Mouse (Mus musculus) CH12.LX (cell line): ENCODE data around the gene Hist1h2bc. TPM values are rescaled to one million over a fixed set of nuclear protein-coding genes. Genes with fewer than 3 reads are reported as not detected.
"Not testable (repeated sequence)": the region's sequence is repeated elsewhere in the genome, so short reads cannot be mapped to it uniquely, and the experiment has no call there.

ENCODE experiments used
- DNase-seq: peaks from one replicate; pipeline ENCODE4 v3.0.0-alpha.2; 2013; ENCODE audit errors: extremely low read depth
- H3K27ac ChIP-seq: 2 replicates; pipeline ENCODE4 v1.5.1; 2012; ENCODE audit warnings: low read depth, mild to moderate bottlenecking, control low read depth, moderate library complexity; ENCODE audit not compliant: insufficient read depth
- H3K27me3 ChIP-seq: replicated peaks from 2 replicates; pipeline ENCODE3; 2012; ENCODE audit warnings: inconsistent platforms
- H3K36me3 ChIP-seq, 2 experiments: replicated peaks in 1 of 2; 2 replicates each; pipeline versions ENCODE3 to v1.6.1; 2012; ENCODE audit warnings: inconsistent platforms in 1 of 2, low read length in 1 of 2, mild to moderate bottlenecking in 1 of 2, mixed read lengths in 1 of 2, moderate library complexity in 1 of 2; ENCODE audit not compliant: control insufficient read depth in 1 of 2, insufficient read depth in 1 of 2
- H3K4me1 ChIP-seq, 2 experiments: 2 replicates each; pipeline ENCODE4 v1.6.1; 2012; ENCODE audit warnings: inconsistent platforms in 1 of 2, moderate library complexity in 1 of 2; ENCODE audit not compliant: insufficient read depth in 2 of 2, control insufficient read depth in 1 of 2
- H3K4me2 ChIP-seq: 2 replicates; pipeline ENCODE4 v1.6.1; 2012; ENCODE audit warnings: low read depth, mild to moderate bottlenecking, control low read depth; ENCODE audit not compliant: poor library complexity, insufficient read depth, severe bottlenecking
- H3K4me3 ChIP-seq, 3 experiments: fragments of 150-350 bp in 1 of 3; sonication (generic) in 1 of 3; replicated peaks in 1 of 3; 2 replicates each; pipeline versions ENCODE3 to v1.5.1; 2011 to 2012; ENCODE audit warnings: low read depth in 2 of 3, low read length in 2 of 3, mild to moderate bottlenecking in 2 of 3, moderate library complexity in 2 of 3, control low read depth in 1 of 3, improper control_type of control experiment in 1 of 3, inconsistent platforms in 1 of 3, mixed read lengths in 1 of 3; ENCODE audit not compliant: poor library complexity in 1 of 3
- H3K79me2 ChIP-seq: replicated peaks from 2 replicates; pipeline ENCODE4 v1.6.1; 2012; ENCODE audit warnings: mild to moderate bottlenecking, moderate library complexity; ENCODE audit not compliant: control insufficient read depth, poor library complexity, insufficient read depth, severe bottlenecking; ENCODE audit errors: extremely low read depth
- H3K9ac ChIP-seq: 2 replicates; pipeline ENCODE4 v1.6.1; 2012; ENCODE audit warnings: low read depth, mild to moderate bottlenecking, control low read depth, moderate library complexity; ENCODE audit not compliant: insufficient read depth
- H3K9me3 ChIP-seq: replicated peaks from 2 replicates; pipeline ENCODE3; 2012; ENCODE audit warnings: low read length, inconsistent platforms, mixed read lengths
- BHLHE40 ChIP-seq: IDR thresholded peaks from 2 replicates; pipeline ENCODE4 v1.6.1; 2011; ENCODE audit warnings: mild to moderate bottlenecking, low read depth, low read length, improper control_type of control experiment
- CHD2 ChIP-seq: IDR thresholded peaks from 2 replicates; pipeline ENCODE4 v1.6.1; 2011; ENCODE audit warnings: low read length, improper control_type of control experiment
- E2F4 ChIP-seq: IDR thresholded peaks from 2 replicates; pipeline ENCODE4 v1.6.1; 2011; ENCODE audit warnings: low read depth, low read length, improper control_type of control experiment; ENCODE audit not compliant: insufficient replicate concordance
- HCFC1 ChIP-seq: IDR thresholded peaks from 2 replicates; pipeline ENCODE4 v1.6.1; 2012; ENCODE audit warnings: low read depth, mild to moderate bottlenecking, inconsistent platforms, low read length, improper control_type of control experiment
- IRF4 ChIP-seq: IDR thresholded peaks from 2 replicates; pipeline ENCODE4 v1.6.1; 2014; ENCODE audit warnings: low read depth, mild to moderate bottlenecking, inconsistent platforms, low read length, improper control_type of control experiment
- JUN ChIP-seq: IDR thresholded peaks from 2 replicates; pipeline ENCODE4 v1.6.1; 2011; ENCODE audit warnings: low read depth, mild to moderate bottlenecking, low read length, improper control_type of control experiment, moderate library complexity; ENCODE audit not compliant: insufficient read depth
- JUND ChIP-seq: conservative IDR thresholded peaks from 2 replicates; pipeline ENCODE4 v1.6.1; 2011; ENCODE audit warnings: low read depth, low read length, improper control_type of control experiment
- KAT2A ChIP-seq: IDR thresholded peaks from 2 replicates; pipeline ENCODE4 v1.6.1; 2012; ENCODE audit warnings: low read length, improper control_type of control experiment, inconsistent platforms; ENCODE audit not compliant: insufficient replicate concordance
- MAFK ChIP-seq: IDR thresholded peaks from 2 replicates; pipeline ENCODE4 v1.6.1; 2011; ENCODE audit warnings: low read length, improper control_type of control experiment; ENCODE audit not compliant: insufficient replicate concordance
- MAX ChIP-seq: IDR thresholded peaks from 2 replicates; pipeline ENCODE4 v1.6.1; 2011; ENCODE audit warnings: low read length, improper control_type of control experiment
- MAZ ChIP-seq: IDR thresholded peaks from 2 replicates; pipeline ENCODE4 v1.6.1; 2012; ENCODE audit warnings: low read depth, mild to moderate bottlenecking, inconsistent platforms, low read length, improper control_type of control experiment, moderate library complexity
- MEF2A ChIP-seq: IDR thresholded peaks from 2 replicates; pipeline ENCODE4 v1.6.1; 2014; ENCODE audit warnings: low read depth, mild to moderate bottlenecking, inconsistent platforms, low read length, improper control_type of control experiment, borderline replicate concordance
- MXI1 ChIP-seq: IDR thresholded peaks from 2 replicates; pipeline ENCODE4 v1.6.1; 2011; ENCODE audit warnings: mild to moderate bottlenecking, low read depth, low read length, improper control_type of control experiment
- MYC ChIP-seq: IDR thresholded peaks from 2 replicates; pipeline ENCODE4 v1.6.1; 2011; ENCODE audit warnings: low read depth, mild to moderate bottlenecking, improper control_type of control experiment, low read length
- NELFE ChIP-seq: IDR thresholded peaks from 2 replicates; pipeline ENCODE4 v1.6.1; 2011; ENCODE audit warnings: low read depth, low read length, improper control_type of control experiment
- NRF1 ChIP-seq: IDR thresholded peaks from 2 replicates; pipeline ENCODE4 v1.6.1; 2014; ENCODE audit warnings: low read depth, mild to moderate bottlenecking, inconsistent platforms, low read length, improper control_type of control experiment, moderate library complexity
- POLR2A ChIP-seq: IDR thresholded peaks from 2 replicates; pipeline ENCODE4 v1.6.1; 2011; ENCODE audit warnings: low read depth, mild to moderate bottlenecking, improper control_type of control experiment, low read length
- POLR2AphosphoS2 ChIP-seq: IDR thresholded peaks from 2 replicates; pipeline ENCODE4 v1.6.1; 2011; ENCODE audit warnings: low read depth, low read length, improper control_type of control experiment
- SIN3A ChIP-seq: IDR thresholded peaks from 2 replicates; pipeline ENCODE4 v1.6.1; 2012; ENCODE audit warnings: low read length, improper control_type of control experiment, inconsistent platforms
- TBP ChIP-seq: conservative IDR thresholded peaks from 2 replicates; pipeline ENCODE4 v1.6.1; 2011; ENCODE audit warnings: low read depth, low read length, improper control_type of control experiment
- TCF12 ChIP-seq: IDR thresholded peaks from 2 replicates; pipeline ENCODE4 v1.6.1; 2014; ENCODE audit warnings: low read depth, mild to moderate bottlenecking, inconsistent platforms, low read length, improper control_type of control experiment
- UBTF ChIP-seq: IDR thresholded peaks from 2 replicates; pipeline ENCODE4 v1.6.1; 2012; ENCODE audit warnings: low read depth, mild to moderate bottlenecking, inconsistent platforms, low read length, improper control_type of control experiment, moderate library complexity
- USF2 ChIP-seq: conservative IDR thresholded peaks from 2 replicates; pipeline ENCODE4 v1.6.1; 2011; ENCODE audit warnings: low read depth, low read length, improper control_type of control experiment
- ZMIZ1 ChIP-seq: IDR thresholded peaks from 2 replicates; pipeline ENCODE4 v1.6.1; 2012; ENCODE audit warnings: low read depth, mild to moderate bottlenecking, inconsistent platforms, low read length, improper control_type of control experiment
- ZNF384 ChIP-seq: IDR thresholded peaks from 2 replicates; pipeline ENCODE4 v1.6.1; 2012; ENCODE audit warnings: low read depth, low read length, improper control_type of control experiment, inconsistent platforms
- dilution Hi-C: fragments of 300-500 bp; cut with MboI; formaldehyde crosslinking; loops from 2 replicates; pipeline ENCODE4 v1.14.3; 2020; ENCODE audit warnings: low sequenced_read_pairs; ENCODE audit not compliant: extremely low pct_unique_long_range_greater_than_20kb, extremely low pct_ligation_motif_present
- in situ Hi-C: fragments of 300-500 bp; cut with MboI; formaldehyde crosslinking; loops from 3 replicates; pipeline ENCODE4 v1.14.3; 2019; ENCODE audit warnings: low sequenced_read_pairs, low pct_ligation_motif_present, low pct_unique_long_range_greater_than_20kb, mixed read lengths
- polyA plus RNA-seq: library from polyadenylated mRNA; unstranded; fragments of >175 nt; gene quantifications from 2 replicates; pipeline ENCODE4 v1.2.1, GENCODE M21; 2012; ENCODE audit warnings: low read depth; ENCODE audit not compliant: insufficient read length
- total RNA-seq, 2 experiments: library from RNA; depleted of rRNA; stranded (reverse); fragments of 300-350 nt in 1 of 2; fragments of >200 nt in 1 of 2; gene quantifications; 2 replicates each; pipeline ENCODE4 v1.2.3; 2012 to 2014

The Hist1h2bc gene
- total and polyA plus RNA-seq, 3 experiments = 2.2 to 436 (median 17.4) TPM

DNA sequence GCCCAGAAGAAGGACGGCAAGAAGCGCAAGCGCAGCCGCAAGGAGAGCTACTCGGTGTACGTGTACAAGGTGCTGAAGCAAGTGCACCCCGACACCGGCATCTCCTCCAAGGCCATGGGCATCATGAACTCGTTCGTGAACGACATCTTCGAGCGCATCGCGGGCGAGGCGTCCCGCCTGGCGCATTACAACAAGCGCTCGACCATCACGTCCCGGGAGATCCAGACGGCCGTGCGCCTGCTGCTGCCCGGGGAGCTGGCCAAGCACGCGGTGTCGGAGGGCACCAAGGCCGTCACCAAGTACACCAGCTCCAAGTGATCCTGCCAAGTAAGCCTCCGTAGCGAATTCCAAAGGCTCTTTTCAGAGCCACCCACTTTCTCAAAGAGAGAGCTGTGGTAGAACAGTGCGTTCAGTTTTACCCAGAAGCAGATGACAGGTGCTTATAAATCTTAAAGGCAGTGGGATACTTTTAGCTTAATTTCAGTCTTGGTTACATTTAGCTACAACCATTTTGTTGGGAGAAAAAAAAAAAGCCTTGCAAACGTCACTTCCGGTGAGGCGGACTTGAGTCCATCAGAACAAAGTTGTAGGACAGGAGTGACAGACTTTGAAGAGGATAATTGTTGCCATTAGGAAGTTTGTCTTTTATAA is 421 bp downstream of the Hist1h2bc start:
- Histone ChIP-seq H3K4me2 (peak overlapping the region; percentile 97), H3K4me3 (peak overlapping the region; percentile 39 to 66 (median 47)), H3K9ac (peak overlapping the region; percentile 91), H3K4me1 (peaks cover 8 to 36% of the 10 kb centered on the region in 2 experiments; a peak in 3 of 4 replicates)
- H3K9me3 ChIP-seq, H3K79me2 ChIP-seq, dilution Hi-C loops, H3K36me3 ChIP-seq: not testable (repeated sequence)
- TF ChIP-seq SIN3A (peak; percentile 84), TCF12 (peak; percentile 52; the same call in 1 of the 2 replicates), HCFC1 (peak; percentile 56), MAX (peak; percentile 70), JUN (peak; percentile 4; the same call in 1 of the 2 replicates), IRF4 (peak; percentile 14; the same call in 1 of the 2 replicates), MYC (peak; percentile 69; the same call in 1 of the 2 replicates), ZNF384 (peak; percentile 99), CHD2 (peak; percentile 47), POLR2A (peak; percentile 82; the same call in 1 of the 2 replicates), USF2 (peak; percentile 34), E2F4 (peak; percentile 59; the same call in 1 of the 2 replicates), UBTF (peak; percentile 98), POLR2AphosphoS2 (peak; percentile 99), MAZ (0 out of 2 replicates have a peak, but pooled peaks have one; percentile 46), MEF2A (peak; percentile 40; the same call in 1 of the 2 replicates), NRF1 (peak; percentile 55; the same call in 1 of the 2 replicates), ZMIZ1 (peak; percentile 98), BHLHE40 (0 out of 2 replicates have a peak, but pooled peaks have one; percentile 23), MAFK (peak; percentile 16; the same call in 1 of the 2 replicates), TBP (peak; percentile 68), KAT2A (0 out of 2 replicates have a peak, but pooled peaks have one; percentile 59), JUND (peak; percentile 57), NELFE (peak; percentile 79), MXI1 (peak; percentile 82)
- TF ChIP-seq, all 38 proteins: peak for 25; not testable (repeated sequence) for 13
- H3K27ac ChIP-seq = peak overlapping the region; percentile 99
- peak; percentile 90 for DNase-seq
- in situ Hi-C loops = loop anchor here (10.0 kb wide), 1 partner anchor 50 kb away; no protein-coding TSS in a partner anchor
- not testable (repeated sequence) for H3K27me3 ChIP-seq
